Mouse (Mus musculus) layer of hippocampus, postnatal 14 days (tissue): ENCODE measurements around the gene Rbm11. TPM values are rescaled to one million over a fixed set of nuclear protein-coding genes. Genes with fewer than 3 reads are reported as not detected.

Experiments
- DNase-seq, 2 experiments: peaks; one replicate each; pipeline ENCODE4 v3.0.0; 2021 to 2022; ENCODE audit warnings: low spot score in 2 of 2, mixed read lengths in 1 of 2
- long read RNA-seq, 2 experiments: library from polyadenylated mRNA; stranded (forward); transcript quantifications; one replicate each; pipeline ENCODE4 v2.0.0; 2021
- total RNA-seq, 2 experiments: library from RNA; stranded (reverse); gene quantifications; 2 replicates each; pipeline ENCODE4 v1.2.3; 2021

The Rbm11 gene
- total RNA-seq = 1 to 10 TPM; 6.0 to 7.0 TPM
- long read RNA-seq, experiment 1, partial matches to known transcripts = 0 of 2 reads
- long read RNA-seq, experiment 1, other reads (novel, unspliced or antisense) = 2 of 2 reads
- long read RNA-seq, experiment 2, partial matches to known transcripts = 0 of 3 reads
- long read RNA-seq, experiment 2, other reads (novel, unspliced or antisense) = 1 of 3 reads

DNA sequence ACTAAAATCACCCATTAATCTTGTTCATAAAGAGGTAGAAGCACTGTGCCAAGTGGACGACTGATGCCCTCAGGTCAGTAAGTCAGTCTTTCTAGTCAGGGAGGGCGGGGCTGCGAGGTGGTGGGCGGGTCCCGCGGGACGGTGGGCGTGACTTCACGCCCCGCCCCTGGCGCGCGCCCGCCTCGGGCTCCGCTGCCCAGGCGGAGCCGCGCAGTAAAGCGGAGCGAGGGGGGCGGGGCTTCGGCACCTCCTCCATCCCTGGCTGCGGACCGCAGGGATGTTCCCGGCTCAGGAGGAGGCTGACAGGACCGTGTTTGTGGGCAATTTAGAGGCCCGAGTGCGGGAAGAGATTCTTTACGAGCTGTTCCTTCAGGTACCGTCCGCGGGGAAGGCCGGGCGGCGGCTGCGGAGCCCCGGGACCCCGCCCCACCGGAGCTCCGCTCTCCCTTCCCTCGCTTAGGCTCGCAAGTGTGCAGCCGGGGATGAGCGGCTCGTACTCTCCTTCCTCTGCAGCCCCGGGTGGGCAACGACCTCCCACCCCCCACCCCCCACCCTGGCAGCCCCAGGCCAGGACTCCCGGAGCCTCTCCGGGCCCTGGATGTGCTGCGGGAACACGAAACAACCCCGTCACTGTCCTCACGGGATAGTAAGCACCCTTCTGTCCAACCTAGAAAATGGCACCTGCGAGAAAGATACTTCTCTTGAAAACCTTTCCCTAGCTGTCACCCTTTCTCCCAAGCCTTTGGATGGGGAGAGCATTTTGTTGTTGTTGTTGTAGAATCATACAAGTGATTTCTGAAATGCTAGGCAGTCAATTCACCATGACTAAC is at the start of gene Rbm11:
Gene Rbm11, plus strand, starts transcription at position 174 of the 830 bp plus-strand sequence.
- peak; percentile 72 to 76 for DNase-seq

GRCm38 (mm10) chr16:75545310-75545709 is 47.3 kb upstream of the Rbm11 start:
- no peak for DNase-seq

GRCm38 (mm10) chr16:75562910-75563309 is 29.7 kb upstream of the Rbm11 start:
- no peak for DNase-seq

DNA sequence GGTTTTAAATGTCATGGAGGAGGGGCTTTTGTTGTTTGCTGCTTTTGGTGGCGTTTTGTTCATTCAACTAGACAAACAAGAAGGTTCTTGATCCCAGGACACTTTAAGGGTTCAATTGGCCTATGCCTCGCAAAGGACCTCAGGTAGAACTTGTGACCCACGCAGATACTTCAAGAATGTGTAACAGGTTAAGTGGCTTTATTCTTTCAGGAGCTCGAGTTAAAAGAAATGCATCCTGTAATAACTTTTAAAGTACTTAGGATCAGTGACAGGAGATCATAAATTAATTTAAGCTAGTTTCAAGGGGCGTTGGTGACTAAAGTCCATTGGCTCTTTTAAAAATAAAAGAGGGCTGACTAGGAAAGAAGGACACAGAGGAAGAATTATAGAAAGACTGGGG is 10.4 kb upstream of the Rbm11 start:
- no peak for DNase-seq

- no peak for DNase-seq
These were observed 6.7 kb upstream of the Rbm11 start, which contains the start of gene Lipi for GRCm38 (mm10) chr16:75585961-75586360. TSS of gene Lipi (minus strand) at chr16:75586061.

DNA sequence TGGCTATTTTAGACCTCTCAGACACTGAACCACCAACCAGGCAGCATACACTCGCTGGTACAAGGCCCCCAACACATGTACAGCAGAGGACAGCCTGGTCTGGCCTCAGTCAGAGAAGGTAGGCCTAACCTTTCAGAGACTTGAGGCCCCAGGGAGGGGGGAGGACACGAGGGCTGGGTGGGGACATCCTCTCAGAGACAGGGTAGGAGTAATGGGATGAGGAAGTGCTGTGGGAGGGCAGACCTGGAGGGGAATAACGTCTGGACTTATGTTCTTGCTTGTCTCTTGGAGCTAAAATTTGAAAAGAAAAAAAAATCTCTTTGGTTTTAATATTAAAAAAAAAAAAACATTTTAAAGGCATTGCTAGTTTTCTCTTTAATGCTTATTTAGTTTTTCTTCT is 6.2 kb upstream of the Rbm11 start:
- no peak for DNase-seq

DNA sequence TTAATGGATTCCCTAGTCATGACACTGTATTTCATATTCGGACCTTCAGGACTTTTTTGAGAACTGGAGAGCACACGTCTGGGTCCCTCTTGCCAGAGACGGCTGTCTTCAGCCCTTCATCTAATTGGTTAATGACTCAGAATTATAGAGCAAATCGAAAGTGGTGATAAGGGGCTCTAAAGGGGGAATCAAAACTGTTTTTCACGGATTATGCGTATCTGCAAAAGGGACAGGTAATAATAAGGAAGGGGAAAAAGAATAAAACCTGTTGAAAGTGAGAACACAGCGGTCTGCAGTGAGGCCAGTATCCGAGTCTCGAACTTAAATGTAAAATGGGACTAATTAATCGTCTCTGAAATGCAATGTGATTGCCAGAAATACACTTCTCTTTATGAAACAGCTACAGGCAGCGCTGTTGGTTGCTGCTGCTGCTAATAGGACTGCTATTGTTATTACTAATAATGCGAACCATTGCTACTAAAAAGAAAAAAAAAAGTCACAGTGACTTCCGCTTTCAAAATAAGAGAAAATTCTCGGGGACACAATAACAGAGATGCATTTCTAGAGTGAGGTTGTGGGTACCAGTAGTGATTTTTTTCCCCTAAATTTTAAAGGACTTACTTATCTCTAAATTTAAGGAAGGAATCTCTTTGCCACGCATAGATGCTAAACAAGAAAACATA is 998 bp downstream of the Rbm11 start:
- DNase-seq = no peak

DNA sequence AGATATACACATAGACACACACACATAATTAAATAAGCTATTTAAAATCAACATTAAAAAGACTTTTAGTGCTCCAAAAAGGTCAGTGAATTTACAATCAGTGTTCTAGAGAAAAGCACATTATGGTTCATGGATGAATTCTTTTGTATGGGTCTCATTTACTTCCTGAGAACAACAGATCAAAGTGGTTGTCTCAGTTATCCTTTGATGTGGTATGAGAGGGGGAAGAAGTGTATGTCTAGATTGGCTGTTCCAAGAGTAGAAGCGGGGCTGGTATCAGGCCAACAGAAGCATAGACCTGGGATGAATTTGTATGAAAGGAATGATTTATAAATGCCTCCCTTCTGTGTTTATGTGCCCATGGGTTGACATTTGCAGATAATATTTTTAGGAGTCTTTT is 13.8 kb downstream of the Rbm11 start:
- no peak for DNase-seq

DNA sequence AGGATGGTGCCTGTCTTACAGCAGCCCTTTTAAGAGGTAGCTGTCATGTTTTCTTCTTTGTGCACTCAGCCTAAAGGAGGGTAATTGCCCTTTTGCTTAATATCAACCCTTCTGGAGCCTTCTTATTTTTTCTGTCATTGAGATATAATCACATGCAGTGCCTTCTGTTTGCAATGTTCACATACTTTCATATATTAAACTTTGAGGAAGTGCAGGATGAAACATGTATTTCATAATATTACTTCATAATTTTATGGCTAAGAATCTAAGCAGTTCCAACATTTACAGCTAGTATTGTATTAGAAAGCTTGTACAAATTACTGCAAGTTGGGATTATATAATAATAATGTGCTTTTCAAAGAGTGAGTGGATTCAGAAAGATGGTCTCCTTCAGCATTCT is 19.9 kb downstream of the Rbm11 start:
- no peak for DNase-seq

- peak in 1 of 2 experiments; percentile 33 for DNase-seq
These were observed 25.2 kb downstream of the Rbm11 start for GRCm38 (mm10) chr16:75617651-75618349.

DNA sequence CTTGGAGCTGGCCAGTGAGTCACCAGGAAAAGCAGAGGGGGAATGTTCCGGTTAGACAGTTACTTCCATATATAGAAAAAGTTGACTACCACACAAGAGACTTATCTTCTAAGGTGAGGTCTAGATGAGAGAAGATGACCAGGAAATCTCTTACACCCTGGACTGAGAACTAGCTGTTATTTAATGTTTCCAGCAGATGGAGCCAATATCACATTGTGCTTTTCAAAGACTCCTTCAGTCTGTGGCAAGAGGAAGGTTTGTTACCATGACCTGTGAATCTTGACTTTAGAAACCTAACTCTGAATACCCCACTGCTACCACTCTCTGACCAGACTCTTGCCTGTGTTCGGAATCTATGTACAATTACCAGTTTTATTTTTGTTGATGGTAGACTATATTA is 35.2 kb downstream of the Rbm11 start:
- no peak for DNase-seq

Other genes with a start within 250 kb of the Rbm11 start
- under 1 TPM; 0.19 to 0.39 TPM for gene Lipi, start 6.8 kb upstream of the Rbm11 start, total RNA-seq
- gene Hspa13, start 174.3 kb downstream of the Rbm11 start, total RNA-seq = 10 to 100 TPM; 34.8 to 37.3 TPM